Mouse (Mus musculus): Measurements from ENCODE around the gene Armh2. TPM values are rescaled to one million over a fixed set of nuclear protein-coding genes. Genes with fewer than 3 reads are reported as not detected.
A peak's percentile ranks its signal among the peaks of the same experiment; 100 is the strongest.

Gene Armh2
- polyA plus RNA-seq, 1 experiment from 2014 or later: not detected

- Histone ChIP-seq H3K9ac (ENCODE audit: low read depth, low read length) (no peak overlapping the region), H3K36me3 (ENCODE audit: control insufficient read depth, insufficient read depth, low read length) (no peaks in the 10 kb centered on the region), H3K4me1 (ENCODE audit: control insufficient read depth, insufficient read depth, low read length) (no peaks in the 10 kb centered on the region), H3K27ac (replicated peaks; ENCODE audit: low read depth, low read length) (no peak overlapping the region), H3K9me3 (ENCODE audit: control insufficient read depth, low read length) (no peaks in the 10 kb centered on the region), H3K4me3 (ENCODE audit: low read depth, low read length) (no peak overlapping the region), H3K4me2 (ENCODE audit: low read depth, low read length) (no peak overlapping the region), H3K27me3 (replicated peaks; ENCODE audit: control insufficient read depth, insufficient read depth, low read length) (no peaks in the 10 kb centered on the region)
- WGBS: 66% methylated on average over 11 of the region's 11 CpGs
- DNase-seq (ENCODE audit: low spot score): peak; percentile 24
- peak; percentile 65; the same call in 1 of the 2 replicates for ATAC-seq (ENCODE audit: low read depth)
These were observed 45.0 kb downstream of the Armh2 start for GRCm38 (mm10) chr13:24786014-24786490.

DNA sequence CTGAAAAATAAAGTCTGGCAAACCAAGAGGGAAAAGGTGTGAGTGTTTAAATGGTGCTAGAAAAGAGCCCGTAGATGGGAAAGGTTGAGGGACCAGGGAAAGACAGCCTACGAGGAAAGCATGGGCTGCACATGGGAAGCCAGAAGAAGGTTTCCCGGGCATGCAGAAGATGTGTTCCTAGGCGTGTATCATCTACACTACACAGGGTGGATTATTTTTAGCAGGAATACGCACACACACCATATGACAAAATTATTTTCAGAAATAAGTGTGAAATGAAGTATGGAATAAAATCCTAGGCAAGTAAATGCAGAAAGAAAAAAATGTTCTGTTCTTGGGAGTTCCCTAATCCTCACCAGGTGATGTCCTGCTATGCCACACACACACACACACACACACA is 46.4 kb downstream of the Armh2 start:
- no peak overlapping the region for H3K27ac ChIP-seq (replicated peaks; ENCODE audit: low read depth, low read length)
- H3K36me3 ChIP-seq (ENCODE audit: control insufficient read depth, insufficient read depth, low read length): no peaks in the 10 kb centered on the region
- no peak for ATAC-seq (ENCODE audit: low read depth)
- no peak overlapping the region for H3K4me3 ChIP-seq (ENCODE audit: low read depth, low read length)
- no peak overlapping the region for H3K9ac ChIP-seq (ENCODE audit: low read depth, low read length)
- no peaks in the 10 kb centered on the region for H3K4me1 ChIP-seq (ENCODE audit: control insufficient read depth, insufficient read depth, low read length)
- whole genome bisulfite sequencing: 82% methylated on average over 5 of the region's 5 CpGs
- no peak for DNase-seq (ENCODE audit: low spot score)
- H3K9me3 ChIP-seq (ENCODE audit: control insufficient read depth, low read length): no peaks in the 10 kb centered on the region
- no peak overlapping the region for H3K4me2 ChIP-seq (ENCODE audit: low read depth, low read length)
- H3K27me3 ChIP-seq (replicated peaks; ENCODE audit: control insufficient read depth, insufficient read depth, low read length): no peaks in the 10 kb centered on the region

GRCm38 (mm10) chr13:24791349-24791748 is 50.3 kb downstream of the Armh2 start:
- Histone ChIP-seq H3K36me3 (ENCODE audit: control insufficient read depth, insufficient read depth, low read length) (no peaks in the 10 kb centered on the region), H3K27ac (replicated peaks; ENCODE audit: low read depth, low read length) (no peak overlapping the region), H3K9ac (ENCODE audit: low read depth, low read length) (no peak overlapping the region), H3K4me2 (ENCODE audit: low read depth, low read length) (no peak overlapping the region), H3K9me3 (ENCODE audit: control insufficient read depth, low read length) (no peaks in the 10 kb centered on the region), H3K4me1 (ENCODE audit: control insufficient read depth, insufficient read depth, low read length) (no peaks in the 10 kb centered on the region), H3K4me3 (ENCODE audit: low read depth, low read length) (no peak overlapping the region), H3K27me3 (replicated peaks; ENCODE audit: control insufficient read depth, insufficient read depth, low read length) (no peaks in the 10 kb centered on the region)
- DNase-seq (ENCODE audit: low spot score) (peak; percentile 17), ATAC-seq (ENCODE audit: low read depth) (no peak)
- 76% methylated on average over 2 of the region's 2 CpGs for WGBS

DNA sequence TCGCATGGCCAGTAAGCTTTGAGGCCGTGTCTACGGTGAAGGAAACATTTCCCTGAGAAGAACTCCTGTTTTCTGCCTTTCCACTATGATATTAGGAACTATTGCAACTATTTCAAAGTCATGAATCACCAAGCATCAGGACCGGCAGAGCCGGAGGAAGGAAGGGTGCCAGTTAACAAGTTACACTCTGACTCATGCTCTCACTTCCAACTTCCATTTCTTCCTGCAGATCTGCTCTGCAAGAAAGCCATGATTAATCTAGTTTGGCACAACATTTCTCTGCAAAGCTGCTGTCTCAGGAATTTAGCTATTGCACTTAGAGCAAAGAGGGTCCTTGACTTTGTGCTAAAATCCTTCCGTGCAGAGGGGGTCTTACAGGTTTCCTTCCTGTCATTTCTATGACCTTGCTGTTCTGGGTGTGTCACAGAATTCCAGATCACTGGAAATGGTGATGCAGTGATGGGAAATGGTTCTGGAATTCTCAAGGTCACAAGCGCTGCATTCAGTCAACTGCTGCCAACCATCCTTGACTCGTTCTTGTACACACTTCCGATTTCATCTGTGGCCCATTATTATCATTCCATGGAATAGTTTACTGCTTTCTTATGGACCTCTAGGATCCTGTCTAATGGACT is 51.5 kb downstream of the Armh2 start:
- no peaks in the 10 kb centered on the region for H3K27me3 ChIP-seq (replicated peaks; ENCODE audit: control insufficient read depth, insufficient read depth, low read length)
- H3K9ac ChIP-seq (ENCODE audit: low read depth, low read length): no peak overlapping the region
- H3K9me3 ChIP-seq (ENCODE audit: control insufficient read depth, low read length): no peaks in the 10 kb centered on the region
- H3K4me3 ChIP-seq (ENCODE audit: low read depth, low read length): no peak overlapping the region
- H3K36me3 ChIP-seq (ENCODE audit: control insufficient read depth, insufficient read depth, low read length): no peaks in the 10 kb centered on the region
- no peaks in the 10 kb centered on the region for H3K4me1 ChIP-seq (ENCODE audit: control insufficient read depth, insufficient read depth, low read length)
- WGBS: 83% methylated on average over 9 of the region's 9 CpGs
- ATAC-seq (ENCODE audit: low read depth) (no peak), DNase-seq (ENCODE audit: low spot score) (no peak)
- no peak overlapping the region for H3K27ac ChIP-seq (replicated peaks; ENCODE audit: low read depth, low read length)
- no peak overlapping the region for H3K4me2 ChIP-seq (ENCODE audit: low read depth, low read length)

Other genes with a start within 250 kb of the Armh2 start
- 6.5 and 7.0 TPM in 2 replicates for gene Ripor2, start 159.0 kb upstream of the Armh2 start, polyA plus RNA-seq (2014; fragmentation: Nextera tagmentation; extraction: Ambion mirVana)
- 82.4 and 82.8 TPM in 2 replicates for gene Gmnn, start 20.7 kb downstream of the Armh2 start, polyA plus RNA-seq (2014; fragmentation: Nextera tagmentation; extraction: Ambion mirVana)
- 33.9 and 35.8 TPM in 2 replicates for gene BC005537, start 60.4 kb downstream of the Armh2 start, polyA plus RNA-seq (2014; fragmentation: Nextera tagmentation; extraction: Ambion mirVana)
- gene Acot13, start 90.3 kb downstream of the Armh2 start, polyA plus RNA-seq (2014; fragmentation: Nextera tagmentation; extraction: Ambion mirVana): 69.9 and 77.0 TPM in 2 replicates
- gene Tdp2, start 90.4 kb downstream of the Armh2 start, polyA plus RNA-seq (2014; fragmentation: Nextera tagmentation; extraction: Ambion mirVana): 44.4 and 46.4 TPM in 2 replicates
- 1.1 and 1.6 TPM in 2 replicates for gene D130043K22Rik, start 103.9 kb downstream of the Armh2 start, polyA plus RNA-seq (2014; fragmentation: Nextera tagmentation; extraction: Ambion mirVana)
- gene Aldh5a1, start 196.4 kb downstream of the Armh2 start, polyA plus RNA-seq (2014; fragmentation: Nextera tagmentation; extraction: Ambion mirVana): 4.3 and 5.6 TPM in 2 replicates
- gene Gpld1, start 201.9 kb downstream of the Armh2 start, polyA plus RNA-seq (2014; fragmentation: Nextera tagmentation; extraction: Ambion mirVana): 1.7 and 2.2 TPM in 2 replicates